Mouse (Mus musculus) midbrain, embryonic 16.5 days (tissue): ENCODE results near the gene H2al1a. TPM values are rescaled to one million over a fixed set of nuclear protein-coding genes. Genes with fewer than 3 reads are reported as not detected.
A peak's percentile ranks its signal among the peaks of the same experiment; 100 is the strongest.
"Not testable (repeated sequence)": the region's sequence is repeated elsewhere in the genome, so short reads cannot be mapped to it uniquely, and the experiment has no call there.

Experiments used
- ATAC-seq: fragments of 200-750 bp; cut with Nextera tagmentation; 2 replicates; pipeline ENCODE4 v1.8.0; 2017; ENCODE audit warnings: moderate TSS enrichment
- H3K27ac ChIP-seq: fragments of 300-500 bp; sonication (generic); 2 replicates; pipeline ENCODE4 v1.5.1; 2014; ENCODE audit warnings: mild to moderate bottlenecking, low read length, mixed read lengths
- H3K27me3 ChIP-seq: fragments of 300-500 bp; sonication (generic); 2 replicates; pipeline ENCODE4 v1.6.1; 2014; ENCODE audit warnings: low read depth, low read length, mixed read lengths; ENCODE audit not compliant: control insufficient read depth, insufficient read depth
- H3K36me3 ChIP-seq: fragments of 300-500 bp; sonication (generic); 2 replicates; pipeline ENCODE4 v1.6.1; 2014; ENCODE audit warnings: mild to moderate bottlenecking, low read length, moderate library complexity, mixed read lengths; ENCODE audit not compliant: control insufficient read depth, insufficient read depth
- H3K4me1 ChIP-seq: fragments of 300-500 bp; sonication (generic); 2 replicates; pipeline ENCODE4 v1.6.1; 2014; ENCODE audit warnings: mild to moderate bottlenecking, low read length, mixed read lengths; ENCODE audit not compliant: control insufficient read depth, insufficient read depth
- H3K4me2 ChIP-seq: fragments of 300-500 bp; sonication (generic); 2 replicates; pipeline ENCODE4 v1.6.1; 2014; ENCODE audit warnings: mild to moderate bottlenecking, low read length, mixed read lengths
- H3K4me3 ChIP-seq: fragments of 300-500 bp; sonication (generic); 2 replicates; pipeline ENCODE4 v1.5.1; 2014; ENCODE audit warnings: low read depth, mild to moderate bottlenecking, low read length, moderate library complexity, mixed read lengths
- H3K9ac ChIP-seq: fragments of 300-500 bp; sonication (generic); 2 replicates; pipeline ENCODE4 v1.6.1; 2014; ENCODE audit warnings: low read depth, low read length, mixed read lengths
- H3K9me3 ChIP-seq: fragments of 300-500 bp; sonication (generic); replicated peaks from 2 replicates; pipeline ENCODE4 v1.6.1; 2014; ENCODE audit warnings: mild to moderate bottlenecking, low read length, mixed read lengths; ENCODE audit not compliant: control insufficient read depth, poor library complexity, severe bottlenecking
- WGBS: fragments of 180-500 bp; shearing (Covaris S2); extraction: QIAGEN DNeasy Blood & Tissue Kit; methylation state at CpG from one replicate; pipeline ENCODE4 v1.1.7; 2014; 5-methylcytosine and 5-hydroxymethylcytosine counted together
- polyA plus RNA-seq: library from polyadenylated mRNA; unstranded; fragments of >200 nt; fragmentation: Nextera tagmentation; extraction: Ambion mirVana; gene quantifications from 2 replicates; pipeline ENCODE4 v1.2.1, GENCODE M21; 2015

The H2al1a gene
- polyA plus RNA-seq: not detected in 2 replicates

DNA sequence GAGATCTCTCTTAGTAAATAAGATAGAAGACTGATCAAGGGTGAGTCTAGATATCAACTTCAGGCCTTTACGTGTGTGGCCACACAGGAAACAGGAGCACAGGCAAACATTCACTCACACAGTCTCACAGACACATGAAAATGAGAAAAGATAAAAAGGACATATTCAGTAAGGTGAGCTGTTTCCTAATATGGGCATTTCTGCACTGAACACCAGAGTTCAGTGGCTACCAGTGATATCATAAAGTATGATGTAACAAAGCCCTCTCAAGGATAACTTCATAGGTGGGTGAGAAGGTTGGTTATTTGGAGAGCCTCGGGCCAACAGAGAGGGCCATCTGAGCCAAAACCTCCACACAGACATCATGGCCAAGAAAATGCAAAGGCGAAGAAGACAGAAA lies at the start of gene H2al1a:
H2al1a (plus strand) TSS at position 301 of the 400 bp plus-strand sequence.
- not testable (repeated sequence) for H3K27me3 ChIP-seq, H3K27ac ChIP-seq, H3K4me2 ChIP-seq, H3K36me3 ChIP-seq, H3K9me3 ChIP-seq, H3K9ac ChIP-seq, ATAC-seq, H3K4me1 ChIP-seq, H3K4me3 ChIP-seq
- no CpG with 5 or more reads among the region's 3 CpGs for WGBS

DNA sequence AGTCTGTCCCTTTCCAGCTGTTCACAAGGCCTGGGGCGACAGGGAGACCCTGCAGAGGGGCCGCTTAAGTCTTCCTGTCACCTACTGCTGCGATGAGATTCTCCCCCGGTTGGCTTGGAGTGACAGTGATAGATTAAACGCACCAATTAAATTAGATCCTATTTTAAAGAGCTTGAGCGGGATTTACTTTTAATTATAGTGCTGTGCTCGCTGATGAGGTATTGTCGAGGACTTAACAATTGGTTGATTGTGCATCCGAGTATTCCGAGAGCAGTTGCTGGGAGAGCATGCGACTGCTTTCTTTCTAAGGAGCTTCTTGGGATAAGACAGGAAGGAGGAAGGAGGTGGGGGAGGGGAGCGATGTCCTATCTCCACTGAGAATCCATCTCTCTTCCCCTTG lies 48.9 kb upstream of the H2al1a start:
- no peak overlapping the region for H3K27ac ChIP-seq
- no peak for ATAC-seq
- WGBS: 22% methylated on average over 12 of the region's 12 CpGs

DNA sequence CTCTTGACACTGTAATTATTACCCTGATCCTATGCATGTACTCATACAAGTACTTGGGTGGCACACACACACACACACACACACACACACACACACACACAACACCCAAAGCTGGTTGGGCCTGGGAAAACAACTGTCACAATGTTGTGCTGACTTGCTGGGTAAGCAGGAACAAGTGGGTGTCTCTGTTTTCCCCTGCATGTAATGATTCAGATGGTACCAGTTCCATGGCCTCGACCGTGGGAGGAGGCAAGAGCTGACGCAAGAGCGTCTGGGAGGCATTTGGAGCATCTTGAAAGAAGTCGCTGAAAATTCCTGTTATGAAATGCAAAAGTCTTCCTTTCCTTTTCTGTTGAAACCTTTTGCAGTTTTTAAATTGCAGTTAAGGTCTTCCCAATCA lies 45.0 kb upstream of the H2al1a start:
- Histone ChIP-seq H3K9me3 (no peaks in the 10 kb centered on the region), H3K4me2 (no peak overlapping the region), H3K27ac (no peak overlapping the region), H3K36me3 (no peaks in the 10 kb centered on the region), H3K4me1 (peaks cover 3% of the 10 kb centered on the region), H3K27me3 (no peaks in the 10 kb centered on the region), H3K9ac (no peak overlapping the region), H3K4me3 (no peak overlapping the region)
- WGBS: 71% methylated on average over 5 of the region's 5 CpGs
- no peak for ATAC-seq

More for the DNA sequence above, 48.9 kb upstream of the H2al1a start:
- no peak overlapping the region for H3K4me2 ChIP-seq
- no peaks in the 10 kb centered on the region for H3K9me3 ChIP-seq
- H3K4me3 ChIP-seq: no peak overlapping the region
- H3K27me3 ChIP-seq: no peaks in the 10 kb centered on the region
- H3K9ac ChIP-seq: no peak overlapping the region
- H3K36me3 ChIP-seq: no peaks in the 10 kb centered on the region
- peaks cover 3% of the 10 kb centered on the region for H3K4me1 ChIP-seq

DNA sequence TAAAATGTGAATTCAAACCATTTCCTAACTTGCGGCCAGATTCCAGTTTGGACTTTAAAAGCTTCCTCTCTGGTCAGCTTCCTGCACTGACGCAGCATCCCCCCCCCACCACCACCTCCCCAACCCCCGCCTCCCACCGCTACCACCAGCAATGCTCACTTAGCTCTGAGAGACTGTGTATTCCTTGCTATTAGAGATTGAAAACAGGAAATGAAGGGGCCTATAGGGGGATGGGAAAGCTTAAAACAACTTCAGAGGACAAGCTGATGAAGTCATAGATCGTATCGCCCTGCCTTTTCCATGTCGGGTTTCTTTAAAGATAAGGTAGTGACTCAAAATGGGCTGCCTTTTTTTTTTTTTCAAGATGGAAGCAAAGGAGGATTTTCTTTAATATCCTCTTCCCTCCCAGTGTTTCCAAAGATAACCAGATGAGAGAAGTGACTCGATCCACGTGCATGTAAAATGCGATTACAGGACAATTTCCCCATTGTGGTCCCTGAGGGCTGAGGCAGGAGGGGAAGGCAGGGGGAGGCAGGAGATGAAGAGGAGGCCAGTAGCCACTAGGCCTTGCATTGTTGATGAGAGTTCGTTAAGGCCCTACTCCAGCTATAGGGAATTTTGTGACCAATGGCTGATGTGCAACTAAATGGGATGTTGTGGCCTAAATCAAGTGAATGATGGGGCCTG lies 44.4 kb upstream of the H2al1a start:
- no peak for ATAC-seq

DNA sequence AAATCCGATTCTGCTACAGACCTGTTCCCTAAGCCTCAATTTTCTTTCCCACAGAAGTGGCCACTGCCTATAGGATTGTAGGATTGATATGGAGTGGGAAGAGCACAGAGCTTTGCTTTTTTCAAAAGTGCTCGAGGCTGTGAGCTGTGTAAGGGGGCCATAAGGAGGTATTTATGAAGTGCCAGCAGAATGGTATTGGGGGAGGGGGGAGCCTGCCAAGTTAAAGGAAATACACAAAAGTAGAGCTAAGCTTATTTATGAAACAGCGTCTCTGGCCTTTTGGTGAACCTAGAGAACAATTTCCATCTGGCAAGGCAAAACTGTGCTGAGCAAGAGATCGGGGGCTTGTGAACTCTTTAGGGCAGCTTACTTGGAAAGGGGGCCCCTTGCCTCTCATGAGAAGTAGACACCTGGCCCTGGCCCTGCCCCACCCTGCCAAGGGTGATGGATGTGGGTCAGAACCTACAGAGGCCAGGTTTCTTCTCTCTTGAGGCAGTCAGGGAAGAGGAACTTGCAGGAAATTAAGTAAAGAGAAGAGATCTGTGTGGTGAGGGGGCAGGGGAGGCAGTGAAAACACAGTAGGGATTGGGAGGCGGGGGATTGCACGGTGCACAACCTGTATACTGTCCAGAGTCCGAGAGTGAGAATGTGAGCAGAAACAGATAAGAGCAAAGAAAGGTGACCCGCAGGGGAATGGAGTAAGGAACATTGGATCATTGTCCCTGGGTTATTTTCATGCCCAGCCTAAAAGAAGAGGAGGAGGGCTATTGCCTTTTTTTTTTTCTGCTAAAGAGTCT lies 43.3 kb upstream of the H2al1a start:
- Histone ChIP-seq H3K27ac (no peak overlapping the region), H3K9ac (no peak overlapping the region), H3K27me3 (no peaks in the 10 kb centered on the region), H3K4me1 (no peaks in the 10 kb centered on the region), H3K4me3 (no peak overlapping the region), H3K4me2 (no peak overlapping the region), H3K36me3 (no peaks in the 10 kb centered on the region), H3K9me3 (no peaks in the 10 kb centered on the region)
- ATAC-seq: no peak
- WGBS: 75% methylated on average over 8 of the region's 8 CpGs

More for the DNA sequence above, 44.4 kb upstream of the H2al1a start:
- no peak overlapping the region for H3K4me3 ChIP-seq
- WGBS: 55% methylated on average over 11 of the region's 11 CpGs
- no peaks in the 10 kb centered on the region for H3K9me3 ChIP-seq
- no peaks in the 10 kb centered on the region for H3K36me3 ChIP-seq
- H3K27me3 ChIP-seq: no peaks in the 10 kb centered on the region
- H3K4me2 ChIP-seq: no peak overlapping the region
- H3K9ac ChIP-seq: no peak overlapping the region
- peaks cover 3% of the 10 kb centered on the region for H3K4me1 ChIP-seq
- no peak overlapping the region for H3K27ac ChIP-seq

DNA sequence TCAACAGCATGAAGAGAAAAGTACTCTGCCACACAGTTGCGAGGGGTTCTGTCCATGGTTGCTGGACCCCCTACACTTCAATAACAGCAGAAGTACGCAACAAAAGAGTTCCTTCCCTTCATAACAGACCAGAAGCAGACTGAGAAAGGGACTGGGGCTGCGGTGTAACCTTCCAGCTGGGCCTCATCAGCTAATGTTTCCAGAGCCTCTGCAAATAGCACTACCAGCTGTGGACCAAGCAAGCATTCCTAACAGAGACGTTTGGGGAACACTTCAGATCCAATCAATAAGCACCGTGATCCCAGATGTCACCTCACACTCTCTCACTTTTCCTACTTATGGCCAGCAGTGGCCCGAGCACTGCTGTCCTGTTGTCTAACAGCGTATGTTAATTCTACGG lies 34.1 kb upstream of the H2al1a start:
- 91% methylated on average over 8 of the region's 8 CpGs for WGBS
- Histone ChIP-seq H3K36me3 (no peaks in the 10 kb centered on the region), H3K9me3 (no peaks in the 10 kb centered on the region), H3K4me1 (no peaks in the 10 kb centered on the region), H3K4me2 (no peak overlapping the region), H3K4me3 (no peak overlapping the region), H3K27me3 (no peaks in the 10 kb centered on the region), H3K9ac (no peak overlapping the region), H3K27ac (no peak overlapping the region)
- ATAC-seq: no peak

DNA sequence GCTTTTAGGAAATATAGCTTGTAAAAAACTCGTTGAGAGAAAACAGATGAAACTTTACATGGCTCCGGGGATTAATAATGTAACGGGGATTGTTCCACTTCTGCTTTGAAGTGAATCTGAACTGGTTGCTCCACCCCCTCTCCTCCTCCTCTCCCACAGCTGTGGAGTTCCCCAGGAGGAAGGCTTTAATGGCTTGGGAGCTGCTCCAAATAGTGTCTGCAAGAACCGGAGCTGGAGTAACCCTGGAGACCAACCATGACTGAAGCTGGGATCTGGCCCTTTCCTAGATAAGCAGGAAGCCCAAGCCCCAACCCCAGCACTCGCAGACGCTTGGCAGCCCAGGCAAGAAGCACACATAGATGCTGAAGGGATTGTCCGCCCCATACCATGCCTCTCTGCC lies 31.3 kb upstream of the H2al1a start:
- no peak for ATAC-seq
- Histone ChIP-seq H3K27me3 (no peaks in the 10 kb centered on the region), H3K9ac (no peak overlapping the region), H3K4me3 (no peak overlapping the region), H3K4me2 (no peak overlapping the region), H3K9me3 (no peaks in the 10 kb centered on the region), H3K36me3 (no peaks in the 10 kb centered on the region), H3K4me1 (no peaks in the 10 kb centered on the region), H3K27ac (no peak overlapping the region)
- 55% methylated on average over 7 of the region's 7 CpGs for WGBS

DNA sequence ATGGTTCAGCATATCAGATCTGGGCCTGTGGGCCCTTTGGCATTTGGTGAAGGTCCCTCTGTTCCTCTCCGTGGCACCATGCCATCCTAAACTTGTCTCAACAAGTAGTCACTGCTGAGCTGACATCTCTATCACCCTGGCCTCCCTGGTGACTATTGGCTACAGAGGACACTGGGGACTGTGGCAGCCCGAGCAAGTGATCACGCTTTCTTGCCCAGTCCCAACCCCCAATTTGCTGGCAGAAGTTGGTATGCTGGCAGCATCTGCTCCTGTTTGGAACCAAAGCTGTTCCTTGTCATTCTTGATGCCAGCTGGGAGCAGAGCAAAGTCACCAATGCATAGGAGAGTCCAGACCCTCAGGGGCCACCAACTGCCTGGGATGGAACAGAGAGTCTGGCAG lies 30.0 kb upstream of the H2al1a start:
- ATAC-seq: peak; percentile 51; the same call in 1 of the 2 replicates
- no peaks in the 10 kb centered on the region for H3K4me1 ChIP-seq

DNA sequence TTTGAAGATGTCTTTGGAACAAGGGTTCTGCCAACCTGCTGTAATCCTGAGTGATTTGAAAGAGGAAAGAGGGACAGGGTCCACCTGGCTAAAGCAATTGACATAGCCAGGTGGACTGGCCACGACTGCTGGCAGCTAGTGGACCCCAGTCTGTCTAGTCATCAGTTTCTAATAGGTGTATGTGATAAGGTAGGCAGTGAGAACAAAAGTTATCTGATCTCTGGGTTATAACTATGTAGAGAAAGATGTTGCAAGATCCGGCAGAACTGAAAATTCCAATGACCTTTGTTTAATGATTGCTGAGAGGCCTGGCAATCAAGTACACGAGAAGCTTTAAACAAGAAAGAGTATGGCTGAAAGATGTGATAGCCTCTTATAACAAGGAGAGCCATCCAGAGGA lies 25.9 kb upstream of the H2al1a start:
- Histone ChIP-seq H3K9me3 (no peaks in the 10 kb centered on the region), H3K4me2 (no peak overlapping the region), H3K27ac (no peak overlapping the region), H3K36me3 (no peaks in the 10 kb centered on the region), H3K4me3 (no peak overlapping the region), H3K9ac (no peak overlapping the region), H3K4me1 (no peaks in the 10 kb centered on the region), H3K27me3 (no peaks in the 10 kb centered on the region)
- ATAC-seq: no peak
- 77% methylated on average over 3 of the region's 3 CpGs for WGBS

More for the DNA sequence above, 30.0 kb upstream of the H2al1a start:
- Histone ChIP-seq H3K27me3 (no peaks in the 10 kb centered on the region), H3K9me3 (no peaks in the 10 kb centered on the region), H3K4me3 (no peak overlapping the region), H3K4me2 (no peak overlapping the region), H3K36me3 (no peaks in the 10 kb centered on the region), H3K9ac (no peak overlapping the region), H3K27ac (no peak overlapping the region)
- WGBS: 79% methylated on average over 3 of the region's 3 CpGs
